Mouse (Mus musculus) intestine, embryonic 16.5 days (tissue): ENCODE measurements around the gene Atp6v1a. TPM values are rescaled to one million over a fixed set of nuclear protein-coding genes. Genes with fewer than 3 reads are reported as not detected.

Source experiments
- ATAC-seq: fragments of 200-750 bp; cut with Nextera tagmentation; 2 replicates; pipeline ENCODE4 v1.8.0; 2017; ENCODE audit warnings: moderate TSS enrichment, moderate library complexity
- H3K27ac ChIP-seq: fragments of 300-500 bp; sonication (generic); 2 replicates; pipeline ENCODE4 v1.5.1; 2014; ENCODE audit warnings: mild to moderate bottlenecking, low read length
- H3K27me3 ChIP-seq: fragments of 300-500 bp; sonication (generic); replicated peaks from 2 replicates; pipeline ENCODE4 v1.6.1; 2014; ENCODE audit warnings: low read length, control low read depth, mixed read lengths; ENCODE audit not compliant: control insufficient read depth, insufficient read depth
- H3K36me3 ChIP-seq: fragments of 300-500 bp; sonication (generic); 2 replicates; pipeline ENCODE4 v1.6.1; 2014; ENCODE audit warnings: low read length, control low read depth; ENCODE audit not compliant: control insufficient read depth, insufficient read depth
- H3K4me1 ChIP-seq: fragments of 300-500 bp; sonication (generic); 2 replicates; pipeline ENCODE4 v1.6.1; 2014; ENCODE audit warnings: low read length, control low read depth, mixed read lengths; ENCODE audit not compliant: control insufficient read depth, insufficient read depth
- H3K4me2 ChIP-seq: fragments of 300-500 bp; sonication (generic); 2 replicates; pipeline ENCODE4 v1.6.1; 2014; ENCODE audit warnings: low read depth, low read length, control low read depth
- H3K4me3 ChIP-seq: fragments of 300-500 bp; sonication (generic); 2 replicates; pipeline ENCODE4 v1.5.1; 2014; ENCODE audit warnings: mild to moderate bottlenecking, low read length
- H3K9ac ChIP-seq: fragments of 300-500 bp; sonication (generic); 2 replicates; pipeline ENCODE4 v1.6.1; 2014; ENCODE audit warnings: low read depth, low read length
- H3K9me3 ChIP-seq: fragments of 300-500 bp; sonication (generic); 2 replicates; pipeline ENCODE4 v1.6.1; 2016; ENCODE audit warnings: low read length, control low read depth; ENCODE audit not compliant: control insufficient read depth
- WGBS: fragments of 180-500 bp; shearing (Covaris S2); extraction: QIAGEN DNeasy Blood & Tissue Kit; methylation state at CpG from one replicate; pipeline ENCODE4 v1.1.7; 2014; 5-methylcytosine and 5-hydroxymethylcytosine counted together
- polyA plus RNA-seq: library from polyadenylated mRNA; unstranded; fragments of >200 nt; fragmentation: Nextera tagmentation; extraction: Ambion mirVana; gene quantifications from 2 replicates; pipeline ENCODE4 v1.2.1, GENCODE M21; 2015

Gene Atp6v1a
- polyA plus RNA-seq, 1 experiment from 2014 or later, result 73.0 TPM

DNA sequence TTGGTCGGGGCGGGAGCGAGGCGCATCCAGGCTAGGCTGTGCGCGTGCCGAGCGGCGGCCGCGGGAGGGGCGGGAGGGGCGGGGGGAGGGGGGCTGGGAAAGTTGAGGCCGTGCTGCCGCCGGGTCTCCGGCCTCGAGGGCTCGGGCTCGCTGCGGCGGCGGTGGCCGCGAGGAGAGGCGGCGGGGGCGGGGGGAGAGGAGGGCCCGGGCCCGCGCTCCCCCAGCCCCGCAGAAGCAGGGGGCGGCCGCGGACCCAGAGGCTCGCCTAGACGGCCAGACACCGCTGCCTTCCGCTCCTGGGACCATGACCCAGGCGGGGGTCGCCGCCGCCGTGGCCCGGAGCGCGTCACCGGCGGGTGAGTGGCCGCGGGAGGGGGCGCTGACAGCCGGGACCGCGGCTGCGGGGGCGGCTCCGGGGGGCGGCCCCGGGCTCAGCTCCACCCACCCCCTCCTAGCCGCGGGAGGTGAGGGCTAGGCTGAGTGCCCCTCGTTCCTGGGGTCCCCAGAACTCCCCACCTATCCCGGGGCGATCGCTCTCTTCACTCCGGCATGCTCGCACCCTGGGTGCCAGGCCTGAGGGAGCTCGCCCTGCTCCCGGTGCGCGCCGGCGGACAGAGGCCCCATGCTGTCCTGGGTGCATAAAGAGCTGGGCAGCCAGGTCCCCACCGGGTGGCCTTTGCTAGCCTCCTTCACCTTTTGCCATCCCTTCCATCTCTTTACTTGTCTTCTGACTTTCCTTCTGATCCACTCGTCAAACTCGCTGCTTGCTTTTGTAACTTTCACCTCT, 33.8 kb upstream of the Atp6v1a start, which contains the start of gene Usf3:
Gene Usf3, plus strand, starts transcription at position 92 of the 787 bp plus-strand sequence.
- H3K4me1 ChIP-seq, result peaks cover 15% of the 10 kb centered on the region
- H3K4me2 ChIP-seq, result peak within 1 kb of the TSS; percentile 81
- peak within 1 kb of the TSS; percentile 97 for H3K9ac ChIP-seq
- no peaks in the 10 kb centered on the region for H3K27me3 ChIP-seq
- H3K4me3 ChIP-seq, result peak within 1 kb of the TSS; percentile 88
- no peaks in the 10 kb centered on the region for H3K9me3 ChIP-seq
- H3K27ac ChIP-seq, result peak within 1 kb of the TSS; percentile 97
- ATAC-seq, result peak; percentile 62
- no peaks in the 10 kb centered on the region for H3K36me3 ChIP-seq
- 1% methylated on average over 56 of the region's 77 CpGs for WGBS

DNA sequence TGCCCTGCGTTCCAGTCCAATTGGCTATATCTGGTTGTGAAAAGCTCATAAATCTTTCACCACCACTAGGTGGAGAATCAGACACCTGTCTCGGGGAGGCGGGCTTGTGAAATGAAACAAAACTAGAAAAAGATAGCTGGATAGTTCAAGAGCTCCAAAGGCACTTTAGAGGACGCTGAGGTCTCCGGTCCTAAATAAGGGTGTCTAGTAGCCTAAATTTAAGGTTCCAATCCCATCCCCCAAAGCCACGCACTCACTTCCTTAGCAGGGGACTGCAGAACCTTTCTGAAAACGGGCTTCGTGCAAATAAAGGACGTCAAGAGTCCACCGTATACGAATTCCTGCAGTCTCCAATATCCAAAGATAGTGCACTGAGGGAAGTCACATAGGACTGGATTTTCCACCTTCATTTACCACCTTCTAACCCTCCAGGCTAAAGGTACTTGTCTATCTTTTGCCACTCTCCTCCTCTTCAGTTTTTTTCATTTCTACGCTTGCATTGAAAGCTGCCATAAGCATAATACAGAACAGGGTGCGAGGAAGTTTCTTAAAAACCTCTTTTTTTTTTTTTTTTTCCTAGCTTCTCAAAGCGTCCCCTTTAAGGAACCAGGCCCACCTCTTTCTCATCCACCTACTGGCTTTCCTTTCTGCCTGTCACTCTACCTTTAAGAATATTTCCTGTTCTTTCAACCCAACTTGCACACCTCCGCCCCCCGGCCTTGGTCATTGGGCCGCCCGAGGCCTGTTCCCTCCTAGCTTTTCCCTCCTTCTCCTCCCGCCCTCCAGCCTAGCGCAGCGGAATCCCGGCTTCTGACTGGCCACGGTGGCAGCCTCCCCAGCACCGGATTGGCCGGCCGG, 33.0 kb upstream of the Atp6v1a start:
- Histone ChIP-seq H3K9ac (peak overlapping the region; percentile 73), H3K36me3 (no peaks in the 10 kb centered on the region), H3K4me3 (peak overlapping the region; percentile 88), H3K27ac (peak overlapping the region; percentile 97), H3K4me2 (peak overlapping the region; percentile 81), H3K27me3 (no peaks in the 10 kb centered on the region), H3K9me3 (no peaks in the 10 kb centered on the region), H3K4me1 (peaks cover 15% of the 10 kb centered on the region)
- WGBS, result under 1% methylated on average over 26 of the region's 26 CpGs
- peak; percentile 99 for ATAC-seq

DNA sequence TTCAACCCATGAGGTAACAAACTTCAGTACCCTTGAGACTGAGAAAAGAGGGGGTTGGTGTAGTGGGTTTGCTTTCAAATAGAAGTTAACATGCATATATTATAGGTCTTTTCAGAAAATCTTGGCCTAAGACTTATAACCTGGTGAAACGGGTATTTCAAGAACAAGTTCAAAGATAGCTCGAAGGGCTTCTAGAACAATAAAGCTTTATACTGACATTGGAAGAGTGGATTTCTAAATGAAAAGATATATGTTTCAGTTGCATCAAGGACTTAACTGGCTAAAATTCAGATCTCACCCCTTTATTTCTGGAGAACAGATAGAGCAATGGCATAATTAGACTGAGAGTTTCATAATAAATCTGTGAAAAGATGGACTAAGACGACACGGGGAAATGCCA, 29.5 kb upstream of the Atp6v1a start:
- H3K9me3 ChIP-seq, result no peaks in the 10 kb centered on the region
- no peak overlapping the region for H3K9ac ChIP-seq
- H3K4me2 ChIP-seq, result no peak overlapping the region
- 0 out of 2 replicates have a peak, but pooled peaks cover 4% of the 10 kb centered on the region for H3K4me1 ChIP-seq
- no peak for ATAC-seq
- WGBS, result 79% methylated on average over 4 of the region's 4 CpGs
- H3K36me3 ChIP-seq, result no peaks in the 10 kb centered on the region
- H3K4me3 ChIP-seq, result no peak overlapping the region
- H3K27ac ChIP-seq, result no peak overlapping the region
- H3K27me3 ChIP-seq, result no peaks in the 10 kb centered on the region

DNA sequence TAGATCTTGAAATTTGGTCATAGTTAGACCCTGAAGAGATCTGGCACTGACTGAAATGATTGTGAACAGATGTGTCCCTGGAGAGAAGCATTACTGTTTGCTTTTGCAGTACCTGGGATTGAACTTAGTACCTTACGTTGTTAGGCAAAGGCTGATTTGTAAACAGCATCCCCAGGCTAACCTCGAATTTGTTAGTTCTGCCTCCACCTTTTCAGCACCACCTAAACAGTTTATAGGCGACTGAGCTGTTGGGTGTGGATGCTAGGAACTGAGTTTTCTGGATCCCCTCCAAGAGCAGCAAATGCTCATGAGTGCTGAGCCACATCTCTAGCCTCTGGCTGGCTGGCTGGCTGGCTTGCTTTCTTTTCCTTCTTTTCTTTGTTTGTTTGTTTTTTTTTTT, 25.7 kb upstream of the Atp6v1a start:
- no peaks in the 10 kb centered on the region for H3K9me3 ChIP-seq
- no peak overlapping the region for H3K4me3 ChIP-seq
- no peak overlapping the region for H3K9ac ChIP-seq
- no peak overlapping the region for H3K27ac ChIP-seq
- 0 out of 2 replicates have a peak, but pooled peaks have one; percentile 16 for ATAC-seq
- H3K27me3 ChIP-seq, result no peaks in the 10 kb centered on the region
- 43% methylated on average over 3 of the region's 3 CpGs for WGBS
- no peak overlapping the region for H3K4me2 ChIP-seq
- H3K36me3 ChIP-seq, result no peaks in the 10 kb centered on the region
- no peaks in the 10 kb centered on the region for H3K4me1 ChIP-seq

DNA sequence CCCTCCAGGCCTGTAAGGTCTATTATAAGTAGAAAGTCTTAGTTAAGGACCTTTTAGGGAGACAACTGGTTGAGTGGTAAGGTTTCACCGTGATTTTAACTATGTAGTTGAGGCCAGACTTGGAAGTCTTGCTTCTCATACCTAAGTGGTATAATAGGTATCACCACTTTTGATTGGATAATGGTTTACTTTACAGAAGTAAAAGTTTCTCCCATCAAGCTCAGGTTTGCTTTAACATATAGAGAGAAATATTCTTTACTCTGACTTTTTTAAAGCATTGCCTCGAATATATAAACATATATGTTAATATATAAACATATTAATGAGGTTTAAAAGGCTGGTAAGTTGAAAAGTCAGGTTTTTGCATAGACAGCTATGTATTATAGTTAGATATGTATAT, 24.3 kb upstream of the Atp6v1a start:
- no peak for ATAC-seq
- 84% methylated on average over 2 of the region's 2 CpGs for WGBS
- H3K4me1 ChIP-seq, result no peaks in the 10 kb centered on the region
- H3K9ac ChIP-seq, result no peak overlapping the region
- 0 out of 2 replicates have a peak, but pooled peaks cover 3% of the 10 kb centered on the region for H3K36me3 ChIP-seq
- H3K27me3 ChIP-seq, result no peaks in the 10 kb centered on the region
- no peaks in the 10 kb centered on the region for H3K9me3 ChIP-seq
- no peak overlapping the region for H3K4me3 ChIP-seq
- no peak overlapping the region for H3K4me2 ChIP-seq
- no peak overlapping the region for H3K27ac ChIP-seq

DNA sequence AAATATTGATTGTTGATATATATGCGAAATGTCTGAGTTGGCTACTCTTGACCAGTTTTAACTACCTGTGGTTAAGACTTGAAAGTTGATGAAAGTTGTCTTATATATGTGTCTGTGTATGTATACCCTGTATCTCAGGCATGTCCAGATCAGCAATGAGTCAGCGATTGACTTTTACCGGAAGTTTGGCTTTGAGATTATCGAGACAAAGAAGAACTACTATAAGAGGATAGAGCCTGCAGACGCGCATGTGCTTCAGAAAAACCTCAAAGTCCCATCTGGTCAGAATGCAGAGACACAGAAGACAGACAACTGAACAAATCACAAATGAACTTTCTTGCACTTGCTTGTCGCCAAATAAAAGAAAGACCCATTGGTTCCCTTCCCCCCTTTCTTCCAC, 19.8 kb upstream of the Atp6v1a start:
- H3K4me1 ChIP-seq, result no peaks in the 10 kb centered on the region
- no peak overlapping the region for H3K27ac ChIP-seq
- no peak overlapping the region for H3K4me3 ChIP-seq
- 0 out of 2 replicates have a peak, but pooled peaks cover 3% of the 10 kb centered on the region for H3K36me3 ChIP-seq
- H3K9me3 ChIP-seq, result no peaks in the 10 kb centered on the region
- H3K27me3 ChIP-seq, result no peaks in the 10 kb centered on the region
- WGBS, result 92% methylated on average over 7 of the region's 7 CpGs
- no peak for ATAC-seq
- no peak overlapping the region for H3K4me2 ChIP-seq
- no peak overlapping the region for H3K9ac ChIP-seq

DNA sequence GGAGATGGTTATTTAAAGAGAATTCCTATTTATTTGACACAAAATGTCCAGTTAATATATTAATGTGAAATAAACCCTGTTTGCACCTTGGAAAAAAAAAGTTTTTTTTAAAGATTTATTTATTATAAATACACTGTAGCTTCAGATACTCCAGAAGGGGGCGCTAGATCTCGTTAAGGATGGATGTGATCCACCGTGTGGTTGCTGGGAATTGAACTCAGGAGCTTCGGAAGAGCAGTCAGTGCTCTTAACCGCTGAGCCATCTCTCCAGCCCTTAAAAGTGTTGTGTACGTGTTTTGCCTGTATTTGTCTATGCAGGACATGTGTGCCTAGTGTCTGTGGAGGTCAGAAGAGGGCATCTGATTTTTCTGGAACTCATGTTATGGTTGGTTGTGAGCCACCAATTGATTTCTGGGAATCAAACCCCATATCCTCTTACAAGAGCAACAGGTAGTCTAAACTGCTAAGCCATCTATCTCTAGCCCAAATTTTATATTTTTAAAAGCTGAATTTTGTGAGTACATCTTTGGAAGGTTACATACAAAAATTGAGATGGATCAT, 15.1 kb upstream of the Atp6v1a start:
- Histone ChIP-seq H3K4me3 (no peak overlapping the region), H3K27ac (no peak overlapping the region), H3K36me3 (0 out of 2 replicates have a peak, but pooled peaks cover 3% of the 10 kb centered on the region), H3K27me3 (no peaks in the 10 kb centered on the region), H3K9me3 (no peaks in the 10 kb centered on the region), H3K9ac (no peak overlapping the region), H3K4me1 (no peaks in the 10 kb centered on the region), H3K4me2 (no peak overlapping the region)
- WGBS, result 67% methylated on average over 6 of the region's 6 CpGs
- no peak for ATAC-seq

DNA sequence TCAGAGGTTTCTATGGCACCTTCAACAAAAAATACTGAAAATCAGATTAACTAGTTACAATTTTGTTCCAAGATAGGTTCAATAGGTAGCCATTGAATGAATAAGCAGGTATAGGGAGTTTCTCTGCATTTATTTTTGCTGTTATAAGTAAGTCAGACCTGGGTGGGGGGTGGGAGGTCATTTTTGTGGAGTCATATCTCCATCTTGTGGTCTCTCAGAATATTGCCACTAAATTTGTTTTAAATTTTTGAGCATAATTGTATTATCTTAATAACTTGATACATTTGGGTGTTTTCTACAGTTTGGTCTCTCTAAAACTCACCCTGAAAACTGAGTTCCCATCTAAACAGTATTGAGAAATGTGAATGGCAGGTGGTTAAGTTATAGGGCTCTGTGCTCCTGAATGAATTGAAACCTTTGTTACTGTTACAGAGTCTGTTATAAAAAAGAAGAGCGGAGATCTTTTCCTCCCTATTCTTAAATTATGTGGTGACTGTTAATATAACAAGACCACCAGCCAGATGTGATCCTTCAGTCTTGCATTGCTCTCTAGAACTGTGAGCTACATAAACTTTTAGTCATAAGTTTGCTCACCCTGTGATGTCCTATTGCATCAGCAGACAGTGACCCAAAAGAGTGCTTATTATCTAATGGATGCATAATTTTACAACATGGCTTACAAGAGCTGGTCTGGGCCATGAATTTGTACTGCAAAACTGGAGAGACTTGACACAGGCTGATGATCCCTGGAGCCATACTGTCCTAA, 9.7 kb upstream of the Atp6v1a start:
- 85% methylated on average over 1 of the region's 1 CpGs for WGBS
- Histone ChIP-seq H3K4me3 (no peak overlapping the region), H3K36me3 (no peaks in the 10 kb centered on the region), H3K27ac (no peak overlapping the region), H3K9me3 (no peaks in the 10 kb centered on the region), H3K4me2 (no peak overlapping the region), H3K27me3 (no peaks in the 10 kb centered on the region), H3K9ac (no peak overlapping the region), H3K4me1 (no peaks in the 10 kb centered on the region)
- no peak for ATAC-seq
